In genomic region chrX:101221834-101222795, GRCm38 (mm10) we compare ENCODE assay signal across 8 mouse cellular contexts. TPM values are rescaled to one million over a fixed set of nuclear protein-coding genes. Genes with fewer than 3 reads are reported as not detected.
DNase-seq lines count a peak whose midpoint lies in the region; ATAC-seq and TF ChIP-seq lines count a peak whose summit lies in the region.

Snx12 (minus strand) TSS chrX:101222563.

- peak within 1 kb of the TSS; percentile 44; the same call in 1 of the 2 replicates for H3K27ac ChIP-seq in cortical plate, adult 2 months (ENCODE audit: insufficient read depth, low read length)

- H3K9me3 ChIP-seq in megakaryocyte, embryonic 14.5 days = no peaks in the 10 kb centered on the region

- no peak for TF ChIP-seq CTCF in cortical plate, adult 2 months (IDR thresholded peaks at IDR 0.05; ENCODE audit: extremely low read depth, insufficient read depth, low read length)

- peak; percentile 71 to 83 for DNase-seq in gastrocnemius, adult 8-10 months (ENCODE audit: low spot score in 2 of 2)
- DNase-seq in hindlimb bud, embryonic 11.5 days (ENCODE audit: extremely low spot score, low read depth, low spot score) = peak; percentile 73
- DNase-seq in left cerebral cortex, adult 8-10 months (ENCODE audit: low spot score in 2 of 2) = peak; percentile 83 to 92
- peak; percentile 92 to 94 for DNase-seq in right cerebral cortex, postnatal 10 days (ENCODE audit: low spot score in 2 of 2)
- peak; percentile 69 for DNase-seq in urinary bladder, postnatal 25 days (ENCODE audit: low spot score)

- ATAC-seq in activated CD4-positive, CD25-positive, alpha-beta regulatory T cell, adult 4 months = peak; percentile 91

- peaks cover 5% of the 10 kb centered on the region for H3K36me3 ChIP-seq in megakaryocyte, embryonic 14.5 days (replicated peaks; ENCODE audit: low read length)

- peak within 1 kb of the TSS; percentile 68 for H3K4me3 ChIP-seq in cortical plate, adult 2 months (ENCODE audit: insufficient read depth, low read length)
- peak within 1 kb of the TSS; percentile 94 for H3K4me3 ChIP-seq in megakaryocyte, embryonic 14.5 days (replicated peaks)

- TF ChIP-seq POLR2A in cortical plate, adult 2 months (IDR thresholded peaks at IDR 0.05; ENCODE audit: extremely low read depth, insufficient read depth, low read length) = peak; percentile 75; the same call in 1 of the 2 replicates

- peaks cover 8% of the 10 kb centered on the region for H3K27me3 ChIP-seq in megakaryocyte, embryonic 14.5 days (replicated peaks)

- no peaks in the 10 kb centered on the region for H3K4me1 ChIP-seq in cortical plate, adult 2 months (ENCODE audit: control insufficient read depth, insufficient read depth, low read length)
- H3K4me1 ChIP-seq in megakaryocyte, embryonic 14.5 days = no peaks in the 10 kb centered on the region

RNA-seq across cellular contexts. Expression of gene Snx12, which starts in this region (rescaled TPM):
- polyA plus RNA-seq in activated CD4-positive, CD25-positive, alpha-beta regulatory T cell, adult 4 months (2017; shearing (Covaris generic)) = 10 to 100 TPM; 53.4 to 57.9 TPM
- 31.5 and 33.1 TPM in 2 replicates for polyA plus RNA-seq in cortical plate, adult 2 months (2012; rRNA removed)
- 10 to 100 TPM; 28.5 to 35.0 (median 33.6) TPM for total RNA-seq in gastrocnemius, adult 8-10 months (2022)
- 10 to 100 TPM; 72.5 to 90.1 (median 77.3) TPM for total RNA-seq in left cerebral cortex, adult 8-10 months (2022)
- 11.0 and 17.3 TPM in 2 replicates for polyA plus RNA-seq in megakaryocyte, embryonic 14.5 days (2012; ENCODE audit: insufficient read depth, low replicate concordance)

Comparison
In these comparisons a context has a peak if more than half of its experiments do, and no peak if none do; other contexts are left out.
1. Peak in every context shown above with its lines: DNase-seq, ATAC-seq, H3K4me3 ChIP-seq and H3K27ac ChIP-seq.